ENCODE assay signal across 1 mouse cellular context in the genomic region with DNA sequence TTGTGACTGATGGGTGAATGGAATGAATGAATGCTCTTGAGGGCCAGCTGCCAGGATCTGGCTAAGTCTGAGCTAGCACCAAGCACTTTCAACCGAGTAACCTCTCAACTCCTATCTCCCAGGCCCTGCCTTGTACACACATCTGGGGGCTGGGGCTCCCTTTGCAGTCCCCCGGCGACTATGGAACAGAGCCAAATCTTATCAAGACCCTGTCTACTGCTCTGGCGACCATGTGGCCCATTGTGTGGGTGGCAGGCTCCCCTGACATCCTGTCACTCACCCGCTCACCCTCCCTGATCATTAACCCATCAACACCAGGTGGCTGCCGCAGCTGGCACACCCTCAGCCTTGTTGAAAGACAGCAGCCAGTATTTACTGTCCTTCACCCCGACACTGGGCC.
TF ChIP-seq lines count a peak whose summit lies in the region.

No protein-coding gene starts in this region.

TF ChIP-seq in MEL, 35 proteins besides CTCF, POLR2A, EP300 and RAD21 (continued from another document):
- TF ChIP-seq TCF12 (IDR thresholded peaks at IDR 0.05; ENCODE audit: low read depth, low read length) (peak; percentile 73), ETS1 (IDR thresholded peaks at IDR 0.05; ENCODE audit: low read depth, low read length) (peak; percentile 81), USF1 (IDR thresholded peaks at IDR 0.05; ENCODE audit: low read depth, low read length) (peak; percentile 36; the same call in 1 of the 2 replicates), SIN3A (IDR thresholded peaks at IDR 0.05; ENCODE audit: low read length) (peak; percentile 62), POLR2AphosphoS2 (IDR thresholded peaks at IDR 0.05; ENCODE audit: low read length) (no peak), JUND (IDR thresholded peaks at IDR 0.05; ENCODE audit: low read depth, low read length) (no peak), MYC (IDR thresholded peaks at IDR 0.05; ENCODE audit: low read depth, low read length) (0 out of 2 replicates have a peak, but pooled peaks have one; percentile 43)
TF ChIP-seq in MEL: peak in this region for 9.
